Mouse (Mus musculus) bone marrow, adult 2 months (tissue): Measurements from ENCODE around the gene Rmnd1.

Experiments
- CTCF ChIP-seq: fragments of 200-500 bp; IDR thresholded peaks from 2 replicates; pipeline ENCODE4 v1.5.1; 2011; ENCODE audit warnings: low read length, control low read depth; ENCODE audit not compliant: control insufficient read depth, insufficient read depth
- POLR2A ChIP-seq: fragments of 200-500 bp; IDR thresholded peaks from 2 replicates; pipeline ENCODE4 v1.6.1; 2011; ENCODE audit warnings: low read depth, mild to moderate bottlenecking, control low read depth, low read length, borderline replicate concordance; ENCODE audit not compliant: control insufficient read depth

- TF ChIP-seq POLR2A (no peak), CTCF (no peak)
Measured at GRCm38 (mm10) chr10:4375267-4375666, 56.9 kb downstream of the Rmnd1 start.
